Mouse (Mus musculus): Measurements from ENCODE around the gene Krt35.

- TF ChIP-seq CTCF (IDR thresholded peaks at IDR 0.05), result peak; percentile 19; the same call in 1 of the 2 replicates
- TF ChIP-seq EP300 (IDR thresholded peaks at IDR 0.05), result no peak; the same call in 1 of the 2 replicates
Measured at GRCm38 (mm10) chr11:100112935-100113741, 17.1 kb upstream of the Krt35 start.
